Mouse (Mus musculus): ENCODE data around the gene Uqcr11. TPM values are rescaled to one million over a fixed set of nuclear protein-coding genes. Genes with fewer than 3 reads are reported as not detected.
A peak's percentile ranks its signal among the peaks of the same experiment; 100 is the strongest.

Gene Uqcr11
- polyA plus RNA-seq, 1 experiment from 2014 or later: 1,492 TPM

- Histone ChIP-seq H3K4me2 (ENCODE audit: low read depth, low read length) (no peak overlapping the region), H3K27me3 (ENCODE audit: control insufficient read depth, insufficient read depth, low read length) (no peaks in the 10 kb centered on the region), H3K27ac (ENCODE audit: low read length) (no peak overlapping the region), H3K36me3 (ENCODE audit: control insufficient read depth, insufficient read depth) (peaks cover 37% of the 10 kb centered on the region), H3K9me3 (replicated peaks; ENCODE audit: control insufficient read depth, low read length) (no peaks in the 10 kb centered on the region), H3K4me1 (ENCODE audit: control insufficient read depth, insufficient read depth, low read length) (peaks cover 29% of the 10 kb centered on the region), H3K4me3 (ENCODE audit: low read length) (no peak overlapping the region), H3K9ac (ENCODE audit: low read length) (no peak overlapping the region)
- no peak for ATAC-seq (replicated peaks; ENCODE audit: extremely low read depth, insufficient read depth, low FRiP score)
- 40% methylated on average over 4 of the region's 4 CpGs for WGBS
Measured at GRCm38 (mm10) chr10:80407924-80408323, 1.3 kb upstream of the Uqcr11 start.

- Histone ChIP-seq H3K4me2 (ENCODE audit: low read depth, low read length) (peak overlapping the region; percentile 74), H3K27me3 (ENCODE audit: control insufficient read depth, insufficient read depth, low read length) (no peaks in the 10 kb centered on the region), H3K4me3 (ENCODE audit: low read length) (peak overlapping the region; percentile 70), H3K4me1 (ENCODE audit: control insufficient read depth, insufficient read depth, low read length) (peaks cover 31% of the 10 kb centered on the region), H3K36me3 (ENCODE audit: control insufficient read depth, insufficient read depth) (peaks cover 34% of the 10 kb centered on the region), H3K9ac (ENCODE audit: low read length) (peak overlapping the region; percentile 84), H3K9me3 (replicated peaks; ENCODE audit: control insufficient read depth, low read length) (no peaks in the 10 kb centered on the region), H3K27ac (ENCODE audit: low read length) (0 out of 2 replicates have a peak overlapping the region, but pooled peaks have one; percentile 75)
- 44% methylated on average over 10 of the region's 10 CpGs for WGBS
- ATAC-seq (replicated peaks; ENCODE audit: extremely low read depth, insufficient read depth, low FRiP score): no peak
Measured at GRCm38 (mm10) chr10:80405481-80406173, 1.0 kb downstream of the Uqcr11 start.

- WGBS: 76% methylated on average over 4 of the region's 4 CpGs
- ATAC-seq (replicated peaks; ENCODE audit: extremely low read depth, insufficient read depth, low FRiP score): no peak
Measured at GRCm38 (mm10) chr10:80403044-80403692, 3.5 kb downstream of the Uqcr11 start.

GRCm38 (mm10) chr10:80400704-80401161, 5.9 kb downstream of the Uqcr11 start:
- H3K4me3 ChIP-seq (ENCODE audit: low read length): no peak overlapping the region
- 69% methylated on average over 4 of the region's 4 CpGs for WGBS
- H3K9ac ChIP-seq (ENCODE audit: low read length): peak overlapping the region; percentile 79
- no peak overlapping the region for H3K4me2 ChIP-seq (ENCODE audit: low read depth, low read length)
- ATAC-seq (replicated peaks; ENCODE audit: extremely low read depth, insufficient read depth, low FRiP score): no peak
- H3K4me1 ChIP-seq (ENCODE audit: control insufficient read depth, insufficient read depth, low read length): peaks cover 43% of the 10 kb centered on the region
- H3K27me3 ChIP-seq (ENCODE audit: control insufficient read depth, insufficient read depth, low read length): no peaks in the 10 kb centered on the region
- H3K9me3 ChIP-seq (replicated peaks; ENCODE audit: control insufficient read depth, low read length): no peaks in the 10 kb centered on the region
- H3K27ac ChIP-seq (ENCODE audit: low read length): peak overlapping the region; percentile 86
- H3K36me3 ChIP-seq (ENCODE audit: control insufficient read depth, insufficient read depth): peaks cover 24% of the 10 kb centered on the region

More at GRCm38 (mm10) chr10:80403044-80403692, 3.5 kb downstream of the Uqcr11 start:
- H3K4me3 ChIP-seq (ENCODE audit: low read length): no peak overlapping the region
- H3K36me3 ChIP-seq (ENCODE audit: control insufficient read depth, insufficient read depth): peaks cover 24% of the 10 kb centered on the region
- H3K4me1 ChIP-seq (ENCODE audit: control insufficient read depth, insufficient read depth, low read length): peaks cover 38% of the 10 kb centered on the region
- no peaks in the 10 kb centered on the region for H3K9me3 ChIP-seq (replicated peaks; ENCODE audit: control insufficient read depth, low read length)
- H3K27me3 ChIP-seq (ENCODE audit: control insufficient read depth, insufficient read depth, low read length): no peaks in the 10 kb centered on the region
- no peak overlapping the region for H3K27ac ChIP-seq (ENCODE audit: low read length)
- no peak overlapping the region for H3K4me2 ChIP-seq (ENCODE audit: low read depth, low read length)
- no peak overlapping the region for H3K9ac ChIP-seq (ENCODE audit: low read length)

GRCm38 (mm10) chr10:80399973-80400703, 6.5 kb downstream of the Uqcr11 start:
- Histone ChIP-seq H3K27ac (ENCODE audit: low read length) (peak overlapping the region; percentile 86), H3K9me3 (replicated peaks; ENCODE audit: control insufficient read depth, low read length) (no peaks in the 10 kb centered on the region), H3K4me1 (ENCODE audit: control insufficient read depth, insufficient read depth, low read length) (peaks cover 37% of the 10 kb centered on the region), H3K27me3 (ENCODE audit: control insufficient read depth, insufficient read depth, low read length) (no peaks in the 10 kb centered on the region), H3K4me3 (ENCODE audit: low read length) (peak overlapping the region; percentile 81), H3K9ac (ENCODE audit: low read length) (peak overlapping the region; percentile 79), H3K4me2 (ENCODE audit: low read depth, low read length) (peak overlapping the region; percentile 80), H3K36me3 (ENCODE audit: control insufficient read depth, insufficient read depth) (peaks cover 27% of the 10 kb centered on the region)
- no peak for ATAC-seq (replicated peaks; ENCODE audit: extremely low read depth, insufficient read depth, low FRiP score)
- 10% methylated on average over 17 of the region's 17 CpGs for WGBS

GRCm38 (mm10) chr10:80399191-80399972, 7.2 kb downstream of the Uqcr11 start, which contains the start of gene Mbd3:
Mbd3 (minus strand) TSS chr10:80399550.
- peak within 1 kb of the TSS; percentile 90 for H3K4me2 ChIP-seq (ENCODE audit: low read depth, low read length)
- H3K9ac ChIP-seq (ENCODE audit: low read length): peak within 1 kb of the TSS; percentile 96
- H3K9me3 ChIP-seq (replicated peaks; ENCODE audit: control insufficient read depth, low read length): no peaks in the 10 kb centered on the region
- H3K27ac ChIP-seq (ENCODE audit: low read length): peak within 1 kb of the TSS; percentile 99
- WGBS: under 1% methylated on average over 82 of the region's 82 CpGs
- peak within 1 kb of the TSS; percentile 81 for H3K4me3 ChIP-seq (ENCODE audit: low read length)
- peaks cover 34% of the 10 kb centered on the region for H3K36me3 ChIP-seq (ENCODE audit: control insufficient read depth, insufficient read depth)
- H3K27me3 ChIP-seq (ENCODE audit: control insufficient read depth, insufficient read depth, low read length): no peaks in the 10 kb centered on the region
- H3K4me1 ChIP-seq (ENCODE audit: control insufficient read depth, insufficient read depth, low read length): peaks cover 29% of the 10 kb centered on the region
- peak; percentile 95 for ATAC-seq (replicated peaks; ENCODE audit: extremely low read depth, insufficient read depth, low FRiP score)

- Histone ChIP-seq H3K4me2 (ENCODE audit: low read depth, low read length) (peak overlapping the region; percentile 90), H3K4me1 (ENCODE audit: control insufficient read depth, insufficient read depth, low read length) (peaks cover 27% of the 10 kb centered on the region), H3K36me3 (ENCODE audit: control insufficient read depth, insufficient read depth) (peaks cover 39% of the 10 kb centered on the region), H3K9me3 (replicated peaks; ENCODE audit: control insufficient read depth, low read length) (no peaks in the 10 kb centered on the region), H3K9ac (ENCODE audit: low read length) (peak overlapping the region; percentile 96), H3K4me3 (ENCODE audit: low read length) (peak overlapping the region; percentile 81), H3K27me3 (ENCODE audit: control insufficient read depth, insufficient read depth, low read length) (no peaks in the 10 kb centered on the region), H3K27ac (ENCODE audit: low read length) (peak overlapping the region; percentile 99)
- WGBS: under 1% methylated on average over 49 of the region's 59 CpGs
- peak; percentile 86 for ATAC-seq (replicated peaks; ENCODE audit: extremely low read depth, insufficient read depth, low FRiP score)
Measured at GRCm38 (mm10) chr10:80398719-80399190, 7.9 kb downstream of the Uqcr11 start.

- Histone ChIP-seq H3K9me3 (replicated peaks; ENCODE audit: control insufficient read depth, low read length) (no peaks in the 10 kb centered on the region), H3K27me3 (ENCODE audit: control insufficient read depth, insufficient read depth, low read length) (no peaks in the 10 kb centered on the region), H3K4me1 (ENCODE audit: control insufficient read depth, insufficient read depth, low read length) (peaks cover 25% of the 10 kb centered on the region), H3K4me3 (ENCODE audit: low read length) (peak overlapping the region; percentile 81), H3K4me2 (ENCODE audit: low read depth, low read length) (peak overlapping the region; percentile 90), H3K36me3 (ENCODE audit: control insufficient read depth, insufficient read depth) (peaks cover 38% of the 10 kb centered on the region), H3K9ac (ENCODE audit: low read length) (peak overlapping the region; percentile 96), H3K27ac (ENCODE audit: low read length) (peak overlapping the region; percentile 99)
- WGBS: 0% methylated on average over 1 of the region's 1 CpGs
- ATAC-seq (replicated peaks; ENCODE audit: extremely low read depth, insufficient read depth, low FRiP score): no peak
Measured at GRCm38 (mm10) chr10:80398174-80398535, 8.5 kb downstream of the Uqcr11 start.

All from heart, embryonic 16.5 days (tissue).